Mouse (Mus musculus) stomach, postnatal 0 days (tissue): ENCODE measurements around the gene Zfand6. TPM values are rescaled to one million over a fixed set of nuclear protein-coding genes. Genes with fewer than 3 reads are reported as not detected.

Experiments
- ATAC-seq: fragments of 200-750 bp; cut with Nextera tagmentation; 2 replicates; pipeline ENCODE4 v1.8.0; 2017; ENCODE audit not compliant: low FRiP score, low TSS enrichment
- DNase-seq: peaks from one replicate; pipeline ENCODE4 v3.0.0-alpha.2; 2016; ENCODE audit warnings: low spot score
- H3K27ac ChIP-seq: fragments of 300-500 bp; sonication (generic); replicated peaks from 2 replicates; pipeline ENCODE4 v1.5.1; 2014; ENCODE audit warnings: mild to moderate bottlenecking, control low read depth
- H3K27me3 ChIP-seq: fragments of 300-500 bp; sonication (generic); 2 replicates; pipeline ENCODE4 v1.6.1; 2014; ENCODE audit warnings: low read length; ENCODE audit not compliant: control insufficient read depth, insufficient read depth
- H3K36me3 ChIP-seq: fragments of 300-500 bp; sonication (generic); 2 replicates; pipeline ENCODE4 v1.6.1; 2014; ENCODE audit warnings: low read length, mixed read lengths; ENCODE audit not compliant: control insufficient read depth, insufficient read depth
- H3K4me1 ChIP-seq: fragments of 300-500 bp; sonication (generic); replicated peaks from 2 replicates; pipeline ENCODE4 v1.6.1; 2014; ENCODE audit warnings: antibody characterized with exemption; ENCODE audit not compliant: control insufficient read depth, insufficient read depth
- H3K4me2 ChIP-seq: fragments of 300-500 bp; sonication (generic); replicated peaks from 2 replicates; pipeline ENCODE4 v1.6.1; 2014; ENCODE audit warnings: low read depth, mild to moderate bottlenecking, control low read depth, moderate library complexity
- H3K4me3 ChIP-seq: fragments of 300-500 bp; sonication (generic); 2 replicates; pipeline ENCODE4 v1.5.1; 2014; ENCODE audit warnings: low read depth, low read length, control low read depth
- H3K9ac ChIP-seq: fragments of 300-500 bp; sonication (generic); 2 replicates; pipeline ENCODE4 v1.6.1; 2014; ENCODE audit warnings: mild to moderate bottlenecking, low read length, control low read depth, mixed read lengths
- H3K9me3 ChIP-seq: fragments of 300-500 bp; sonication (generic); 2 replicates; pipeline ENCODE4 v1.6.1; 2016; ENCODE audit warnings: low read length; ENCODE audit not compliant: control insufficient read depth
- CTCF ChIP-seq: IDR thresholded peaks from 2 replicates; pipeline ENCODE4 v1.5.1; 2016; ENCODE audit warnings: antibody characterized with exemption, low read depth, mild to moderate bottlenecking, moderate library complexity
- EP300 ChIP-seq: optimal IDR thresholded peaks from 2 replicates; pipeline ENCODE3; 2016; ENCODE audit warnings: antibody characterized with exemption
- WGBS: fragments of 180-500 bp; shearing (Covaris S2); extraction: QIAGEN DNeasy Blood & Tissue Kit; methylation state at CpG from one replicate; pipeline ENCODE4 v1.1.7; 2014; 5-methylcytosine and 5-hydroxymethylcytosine counted together
- polyA plus RNA-seq: library from polyadenylated mRNA; unstranded; fragments of >200 nt; fragmentation: Nextera tagmentation; extraction: Ambion mirVana; gene quantifications from 2 replicates; pipeline ENCODE4 v1.2.1, GENCODE M21; 2015

Gene Zfand6
- polyA plus RNA-seq, 1 experiment from 2014 or later = 128 TPM

GRCm38 (mm10) chr7:84684675-84685074 is 5.1 kb downstream of the Zfand6 start:
- no peaks in the 10 kb centered on the region for H3K36me3 ChIP-seq
- ATAC-seq = no peak
- no peaks in the 10 kb centered on the region for H3K4me1 ChIP-seq
- no peak overlapping the region for H3K27ac ChIP-seq
- 81% methylated on average over 1 of the region's 1 CpGs for WGBS
- no peak for TF ChIP-seq EP300
- TF ChIP-seq CTCF = no peak
- no peak overlapping the region for H3K9ac ChIP-seq
- H3K27me3 ChIP-seq = no peaks in the 10 kb centered on the region
- DNase-seq = no peak
- H3K9me3 ChIP-seq = no peaks in the 10 kb centered on the region
- no peak overlapping the region for H3K4me2 ChIP-seq
- H3K4me3 ChIP-seq = no peak overlapping the region

DNA sequence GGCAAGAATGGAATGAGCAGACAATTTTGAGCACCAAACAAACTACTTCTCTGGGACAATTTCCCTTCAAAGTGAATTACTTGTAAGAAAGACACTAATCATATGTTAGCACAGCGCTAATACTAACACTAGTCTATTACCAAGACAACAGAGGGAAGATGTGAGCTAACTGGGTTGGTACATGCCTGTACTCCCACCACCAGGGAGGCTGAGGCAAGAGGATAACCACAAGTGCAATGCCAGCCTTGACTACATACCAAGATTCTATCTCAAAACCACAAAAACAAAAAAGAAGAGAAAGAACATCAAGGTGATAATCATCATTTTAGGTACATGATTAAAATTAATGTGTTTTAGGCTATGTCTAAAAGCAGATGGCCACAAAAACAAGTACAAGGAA is 8.2 kb downstream of the Zfand6 start:
- 82% methylated on average over 1 of the region's 1 CpGs for WGBS
- Histone ChIP-seq H3K9ac (no peak overlapping the region), H3K36me3 (no peaks in the 10 kb centered on the region), H3K4me3 (no peak overlapping the region), H3K4me1 (no peaks in the 10 kb centered on the region), H3K9me3 (no peaks in the 10 kb centered on the region), H3K27ac (no peak overlapping the region), H3K4me2 (no peak overlapping the region), H3K27me3 (no peaks in the 10 kb centered on the region)
- TF ChIP-seq CTCF (no peak), EP300 (no peak)
- DNase-seq (no peak), ATAC-seq (no peak)

GRCm38 (mm10) chr7:84680931-84681330 is 8.8 kb downstream of the Zfand6 start:
- Histone ChIP-seq H3K36me3 (no peaks in the 10 kb centered on the region), H3K9ac (no peak overlapping the region), H3K4me2 (no peak overlapping the region), H3K4me1 (no peaks in the 10 kb centered on the region), H3K9me3 (no peaks in the 10 kb centered on the region), H3K27me3 (no peaks in the 10 kb centered on the region), H3K27ac (no peak overlapping the region), H3K4me3 (no peak overlapping the region)
- no peak for TF ChIP-seq EP300
- no peak for TF ChIP-seq CTCF
- DNase-seq (no peak), ATAC-seq (no peak)

DNA sequence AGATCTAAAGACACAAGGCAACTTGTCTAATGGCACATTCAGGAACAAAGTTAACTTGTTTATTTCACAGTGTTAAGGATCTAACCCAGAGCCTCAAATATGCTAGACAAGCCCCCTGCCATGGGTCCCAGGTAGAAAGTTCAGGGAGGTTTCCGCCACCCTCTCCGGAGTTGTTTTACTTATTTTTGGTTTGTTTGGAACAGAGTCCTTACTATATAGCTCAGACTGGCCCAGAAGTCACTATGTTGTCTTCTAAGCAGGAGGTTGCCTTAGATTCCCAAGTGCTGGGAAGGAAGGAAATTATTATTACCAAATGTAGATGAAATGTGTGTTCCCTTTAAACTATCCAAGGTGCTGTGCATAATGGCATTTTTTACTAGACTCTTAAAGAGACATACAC is 9.7 kb downstream of the Zfand6 start:
- Histone ChIP-seq H3K27me3 (no peaks in the 10 kb centered on the region), H3K27ac (peak overlapping the region; percentile 53; the same call in 1 of the 2 replicates), H3K4me3 (peak overlapping the region; percentile 30; the same call in 1 of the 2 replicates), H3K9me3 (no peaks in the 10 kb centered on the region), H3K4me2 (peak overlapping the region; percentile 42), H3K4me1 (no peaks in the 10 kb centered on the region), H3K9ac (0 out of 2 replicates have a peak overlapping the region, but pooled peaks have one; percentile 14), H3K36me3 (no peaks in the 10 kb centered on the region)
- no peak for TF ChIP-seq CTCF
- no peak for TF ChIP-seq EP300
- DNase-seq (no peak), ATAC-seq (no peak)
- WGBS = 30% methylated on average over 2 of the region's 2 CpGs

DNA sequence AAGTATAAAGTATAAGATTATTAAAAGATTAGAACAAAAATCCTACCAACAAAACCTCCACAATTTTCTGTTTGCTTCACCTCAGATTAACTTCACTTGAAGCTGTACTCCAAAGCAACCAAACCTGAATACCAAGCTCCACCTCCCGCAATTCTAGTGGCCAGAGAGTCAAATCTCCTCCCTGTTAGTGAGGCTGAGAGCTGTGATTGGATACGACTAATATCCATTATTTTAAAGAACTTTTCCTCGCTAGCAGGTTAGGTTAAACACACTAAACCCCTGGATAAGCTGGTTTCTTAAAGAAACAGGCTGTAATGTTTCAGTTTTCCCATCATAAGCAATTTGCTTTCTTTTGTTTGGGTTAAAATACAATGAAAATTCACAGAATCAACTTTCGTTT is 10.5 kb downstream of the Zfand6 start:
- H3K4me3 ChIP-seq = peak overlapping the region; percentile 30
- ATAC-seq (peak; percentile 99), DNase-seq (peak; percentile 81)
- WGBS = 1% methylated on average over 4 of the region's 4 CpGs
- peak overlapping the region; percentile 42 for H3K4me2 ChIP-seq
- H3K27ac ChIP-seq = no peak overlapping the region
- no peak for TF ChIP-seq CTCF
- no peak for TF ChIP-seq EP300
- H3K9ac ChIP-seq = no peak overlapping the region
- H3K4me1 ChIP-seq = no peaks in the 10 kb centered on the region
- H3K36me3 ChIP-seq = no peaks in the 10 kb centered on the region
- no peaks in the 10 kb centered on the region for H3K27me3 ChIP-seq
- no peaks in the 10 kb centered on the region for H3K9me3 ChIP-seq

GRCm38 (mm10) chr7:84673103-84673502 is 16.7 kb downstream of the Zfand6 start:
- no peak for DNase-seq
- no peak overlapping the region for H3K27ac ChIP-seq
- H3K9ac ChIP-seq = no peak overlapping the region
- H3K27me3 ChIP-seq = no peaks in the 10 kb centered on the region
- no peak for ATAC-seq
- no peaks in the 10 kb centered on the region for H3K9me3 ChIP-seq
- H3K36me3 ChIP-seq = no peaks in the 10 kb centered on the region
- H3K4me2 ChIP-seq = no peak overlapping the region
- WGBS = 85% methylated on average over 1 of the region's 1 CpGs
- H3K4me3 ChIP-seq = no peak overlapping the region
- TF ChIP-seq EP300 (no peak), CTCF (no peak)
- 0 out of 2 replicates have a peak, but pooled peaks cover 3% of the 10 kb centered on the region for H3K4me1 ChIP-seq
